Mouse (Mus musculus) hindbrain, embryonic 16.5 days (tissue): ENCODE results near the gene Pex5. TPM values are rescaled to one million over a fixed set of nuclear protein-coding genes. Genes with fewer than 3 reads are reported as not detected.
"Not testable (repeated sequence)": the region's sequence is repeated elsewhere in the genome, so short reads cannot be mapped to it uniquely, and the experiment has no call there.

Experiments used
- ATAC-seq: fragments of 200-750 bp; cut with Nextera tagmentation; 2 replicates; pipeline ENCODE4 v1.8.0; 2017; ENCODE audit warnings: moderate TSS enrichment, moderate library complexity
- H3K27ac ChIP-seq: fragments of 300-500 bp; sonication (generic); 2 replicates; pipeline ENCODE4 v1.5.1; 2014; ENCODE audit warnings: low read depth, mild to moderate bottlenecking, control low read depth, low read length, moderate library complexity
- H3K27me3 ChIP-seq: fragments of 300-500 bp; sonication (generic); replicated peaks from 2 replicates; pipeline ENCODE4 v1.6.1; 2014; ENCODE audit warnings: low read length; ENCODE audit not compliant: control insufficient read depth, insufficient read depth
- H3K36me3 ChIP-seq: fragments of 300-500 bp; sonication (generic); 2 replicates; pipeline ENCODE4 v1.6.1; 2014; ENCODE audit warnings: mild to moderate bottlenecking, low read length, moderate library complexity, mixed read lengths; ENCODE audit not compliant: control insufficient read depth, insufficient read depth
- H3K4me1 ChIP-seq: fragments of 300-500 bp; sonication (generic); 2 replicates; pipeline ENCODE4 v1.6.1; 2014; ENCODE audit warnings: low read depth, low read length; ENCODE audit not compliant: control insufficient read depth, insufficient read depth
- H3K4me2 ChIP-seq: fragments of 300-500 bp; sonication (generic); 2 replicates; pipeline ENCODE4 v1.6.1; 2014; ENCODE audit warnings: mild to moderate bottlenecking, low read length, control low read depth, moderate library complexity
- H3K4me3 ChIP-seq: fragments of 300-500 bp; sonication (generic); 2 replicates; pipeline ENCODE4 v1.5.1; 2014; ENCODE audit warnings: mild to moderate bottlenecking, low read length, control low read depth, moderate library complexity
- H3K9ac ChIP-seq: fragments of 300-500 bp; sonication (generic); 2 replicates; pipeline ENCODE4 v1.6.1; 2014; ENCODE audit warnings: low read depth, mild to moderate bottlenecking, control low read depth, low read length, moderate library complexity
- H3K9me3 ChIP-seq: fragments of 300-500 bp; sonication (generic); 2 replicates; pipeline ENCODE4 v1.6.1; 2014; ENCODE audit warnings: mild to moderate bottlenecking, low read length, moderate library complexity; ENCODE audit not compliant: control insufficient read depth
- WGBS: fragments of 180-500 bp; shearing (Covaris S2); extraction: QIAGEN DNeasy Blood & Tissue Kit; methylation state at CpG from one replicate; pipeline ENCODE4 v1.1.7; 2014; 5-methylcytosine and 5-hydroxymethylcytosine counted together
- polyA plus RNA-seq: library from polyadenylated mRNA; unstranded; fragments of >200 nt; fragmentation: Nextera tagmentation; extraction: Ambion mirVana; gene quantifications from 2 replicates; pipeline ENCODE4 v1.2.1, GENCODE M21; 2015

Gene Pex5
- polyA plus RNA-seq, 1 experiment from 2014 or later, result 64.4 TPM

DNA sequence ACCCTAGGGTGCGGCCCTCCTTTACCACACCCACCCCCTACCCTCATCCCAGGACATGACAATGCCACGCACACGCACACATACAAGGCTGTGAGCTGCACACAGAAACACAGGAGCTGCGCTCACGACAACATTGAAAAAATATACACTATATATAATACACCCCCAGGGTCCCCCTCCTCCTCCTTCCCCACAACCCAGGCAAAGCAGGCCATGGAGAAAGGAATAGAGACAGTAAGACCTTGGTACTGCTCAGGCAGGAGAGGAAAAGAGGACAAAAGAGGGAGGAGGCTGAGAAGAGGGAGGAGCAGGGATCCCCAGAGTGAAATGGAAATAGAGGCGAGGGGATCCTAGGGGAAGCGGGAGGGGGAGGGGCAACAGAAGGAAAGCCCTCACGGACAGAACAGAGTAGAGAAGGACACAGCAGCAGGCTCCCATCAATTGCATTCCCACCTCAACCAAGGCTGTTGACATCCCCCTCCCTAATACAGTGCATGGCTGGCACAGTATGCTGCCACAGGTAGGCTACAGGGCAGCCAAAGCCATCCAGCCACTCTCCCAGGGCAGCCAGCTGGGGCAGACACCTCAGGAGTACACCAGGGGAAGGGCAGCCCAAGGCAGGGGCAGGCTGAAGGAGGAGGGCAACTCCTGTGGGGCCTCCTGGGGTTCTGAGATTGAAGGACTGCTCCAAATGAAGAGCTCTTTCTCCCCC lies 16.1 kb upstream of the Pex5 start:
- no peak overlapping the region for H3K4me3 ChIP-seq
- no peaks in the 10 kb centered on the region; the same call in none of the 2 replicates for H3K4me1 ChIP-seq
- H3K4me2 ChIP-seq, result no peak overlapping the region
- no peaks in the 10 kb centered on the region for H3K27me3 ChIP-seq
- H3K27ac ChIP-seq, result no peak overlapping the region
- H3K36me3 ChIP-seq, result peaks cover 15% of the 10 kb centered on the region
- ATAC-seq, result peak; percentile 3; the same call in 1 of the 2 replicates
- no peaks in the 10 kb centered on the region for H3K9me3 ChIP-seq
- no peak overlapping the region for H3K9ac ChIP-seq
- WGBS, result 36% methylated on average over 8 of the region's 8 CpGs

DNA sequence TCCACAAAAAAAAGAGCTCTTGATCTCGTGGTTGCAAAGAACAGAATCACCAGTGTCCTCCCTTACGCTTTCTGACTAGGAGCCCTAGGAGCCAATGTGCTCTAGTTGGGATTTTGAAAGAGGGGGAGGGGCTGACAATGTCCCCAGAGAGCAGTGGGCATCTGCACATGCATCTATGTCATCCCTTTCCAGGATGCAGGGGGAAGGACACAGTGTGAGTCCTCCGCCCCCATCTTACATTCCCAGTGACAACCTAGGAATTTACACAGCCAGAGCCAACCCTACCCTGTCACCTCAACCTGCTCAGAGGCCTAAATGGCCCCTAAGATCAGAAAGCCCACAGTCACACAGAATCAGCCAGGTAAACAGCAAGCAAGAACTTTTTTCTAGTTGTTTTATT lies 15.5 kb upstream of the Pex5 start:
- Histone ChIP-seq H3K27me3 (no peaks in the 10 kb centered on the region), H3K9ac (no peak overlapping the region), H3K9me3 (no peaks in the 10 kb centered on the region), H3K4me3 (no peak overlapping the region), H3K36me3 (peaks cover 15% of the 10 kb centered on the region), H3K4me2 (no peak overlapping the region), H3K27ac (no peak overlapping the region), H3K4me1 (no peaks in the 10 kb centered on the region; the same call in none of the 2 replicates)
- ATAC-seq, result no peak
- WGBS, result 50% methylated on average over 3 of the region's 3 CpGs

DNA sequence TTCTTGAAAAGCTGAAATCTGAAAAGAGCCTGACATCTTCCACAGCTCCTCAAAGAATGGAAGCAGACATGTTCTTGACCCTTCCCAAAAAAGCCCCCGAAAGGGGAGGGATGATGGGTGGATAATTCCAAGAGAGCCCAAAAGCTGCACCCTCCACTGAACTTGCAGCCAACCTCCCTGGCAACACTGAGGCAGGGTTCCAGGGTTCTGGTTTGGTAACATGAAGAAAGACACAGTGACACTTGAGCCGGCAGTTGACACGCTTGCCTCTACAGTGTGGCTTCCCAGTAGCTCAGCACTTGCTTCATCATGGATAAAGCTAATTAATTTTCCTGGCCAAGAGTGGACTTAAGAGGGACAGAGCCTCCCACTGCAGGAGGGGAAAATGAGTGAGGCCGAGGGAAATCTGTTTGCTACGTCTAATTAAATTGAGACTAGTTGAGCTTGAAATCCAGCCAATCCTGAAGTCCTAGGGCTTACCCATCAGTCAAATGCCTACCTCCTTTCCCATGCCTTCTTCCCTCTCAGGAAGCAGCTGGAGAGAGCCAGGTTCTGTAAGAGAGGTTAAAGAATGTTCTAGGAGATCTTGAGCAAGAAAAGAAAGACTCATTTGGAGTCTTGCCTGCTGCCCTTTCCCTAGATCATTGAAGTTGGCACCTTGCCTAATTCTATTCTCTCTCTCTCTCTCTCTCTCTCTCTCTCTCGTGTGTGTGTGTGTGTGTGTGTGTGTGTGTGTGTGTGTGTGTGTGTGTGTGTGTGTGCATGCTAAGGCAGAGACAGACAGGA lies 13.1 kb upstream of the Pex5 start:
- no peaks in the 10 kb centered on the region for H3K9me3 ChIP-seq
- H3K27me3 ChIP-seq, result no peaks in the 10 kb centered on the region
- H3K36me3 ChIP-seq, result peaks cover 13% of the 10 kb centered on the region
- no peak overlapping the region for H3K4me2 ChIP-seq
- WGBS, result 49% methylated on average over 5 of the region's 6 CpGs
- H3K4me1 ChIP-seq, result no peaks in the 10 kb centered on the region; the same call in none of the 2 replicates
- H3K4me3 ChIP-seq, result no peak overlapping the region
- no peak overlapping the region for H3K27ac ChIP-seq
- peak; percentile 28 for ATAC-seq
- no peak overlapping the region for H3K9ac ChIP-seq

DNA sequence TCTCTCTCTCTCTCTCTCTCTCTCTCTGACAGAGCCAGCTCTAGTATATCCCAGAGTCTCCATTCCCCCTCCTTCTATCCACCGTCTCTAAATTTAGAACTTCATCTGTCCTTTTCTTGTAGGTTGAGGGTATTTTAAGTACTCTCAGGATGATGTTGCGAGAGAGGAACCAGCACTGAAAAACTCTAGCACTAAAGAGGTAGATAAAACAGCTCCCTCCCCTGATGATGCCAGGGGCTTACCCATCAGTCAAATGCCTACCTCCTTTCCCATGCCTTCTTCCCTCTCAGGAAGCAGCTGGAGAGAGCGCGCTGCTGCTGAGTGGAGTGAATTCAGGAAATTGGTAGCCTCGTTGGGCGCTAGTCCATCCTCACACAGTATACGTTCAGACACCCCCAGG lies 12.4 kb upstream of the Pex5 start:
- no peak for ATAC-seq
- Histone ChIP-seq H3K27me3 (no peaks in the 10 kb centered on the region), H3K9me3 (no peaks in the 10 kb centered on the region), H3K36me3 (peaks cover 11% of the 10 kb centered on the region), H3K4me2 (no peak overlapping the region), H3K4me1 (no peaks in the 10 kb centered on the region; the same call in none of the 2 replicates), H3K27ac (no peak overlapping the region), H3K9ac (no peak overlapping the region), H3K4me3 (no peak overlapping the region)
- 85% methylated on average over 7 of the region's 7 CpGs for WGBS

DNA sequence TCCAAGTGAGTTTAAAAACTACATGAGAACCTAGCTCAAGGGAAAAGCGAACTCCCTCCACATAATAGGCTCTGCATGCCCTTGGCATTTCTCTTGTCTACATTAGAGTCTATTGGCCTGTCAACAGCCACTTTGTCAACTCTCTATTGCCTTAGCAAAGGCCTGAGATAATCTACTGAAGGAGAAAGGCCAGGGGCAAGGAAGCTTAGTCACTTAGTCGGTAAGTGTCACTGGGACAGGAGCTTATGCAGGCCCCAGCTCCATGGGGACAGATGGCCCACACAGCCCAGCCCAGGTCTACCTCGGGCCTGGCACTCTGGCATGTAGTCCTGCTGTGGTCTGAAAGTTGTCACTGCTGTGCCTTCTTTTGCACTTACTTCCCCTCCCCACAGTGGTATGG lies 11.7 kb upstream of the Pex5 start:
- H3K27me3 ChIP-seq, result no peaks in the 10 kb centered on the region
- H3K4me3 ChIP-seq, result no peak overlapping the region
- 68% methylated on average over 3 of the region's 3 CpGs for WGBS
- no peaks in the 10 kb centered on the region for H3K9me3 ChIP-seq
- H3K9ac ChIP-seq, result no peak overlapping the region
- H3K27ac ChIP-seq, result no peak overlapping the region
- no peak for ATAC-seq
- H3K4me2 ChIP-seq, result no peak overlapping the region
- no peaks in the 10 kb centered on the region; the same call in none of the 2 replicates for H3K4me1 ChIP-seq
- H3K36me3 ChIP-seq, result peaks cover 5% of the 10 kb centered on the region

DNA sequence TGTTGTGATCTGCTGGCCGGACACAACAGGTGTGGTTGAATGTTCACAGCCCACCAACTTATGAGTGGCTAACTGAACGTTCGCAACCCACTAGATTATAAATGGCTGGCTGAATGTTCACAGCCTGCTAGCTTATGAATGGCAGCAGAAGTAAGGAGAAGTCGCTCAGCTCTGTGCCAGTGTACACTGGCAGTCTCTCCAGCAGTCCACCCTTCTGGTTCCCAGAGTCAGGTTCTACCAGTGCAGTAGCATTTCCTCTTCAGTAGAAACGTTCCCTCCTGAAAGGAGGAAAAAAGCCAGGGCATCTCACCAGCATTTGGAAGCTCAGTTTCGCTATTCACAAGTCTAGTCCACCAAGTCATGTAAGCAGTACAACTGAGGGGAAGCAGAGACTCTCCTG lies 10.7 kb upstream of the Pex5 start:
- WGBS, result 80% methylated on average over 6 of the region's 6 CpGs
- Histone ChIP-seq H3K27ac (no peak overlapping the region), H3K36me3 (no peaks in the 10 kb centered on the region), H3K4me3 (no peak overlapping the region), H3K9me3 (no peaks in the 10 kb centered on the region), H3K9ac (no peak overlapping the region), H3K4me1 (no peaks in the 10 kb centered on the region; the same call in none of the 2 replicates), H3K27me3 (no peaks in the 10 kb centered on the region), H3K4me2 (no peak overlapping the region)
- ATAC-seq, result no peak

DNA sequence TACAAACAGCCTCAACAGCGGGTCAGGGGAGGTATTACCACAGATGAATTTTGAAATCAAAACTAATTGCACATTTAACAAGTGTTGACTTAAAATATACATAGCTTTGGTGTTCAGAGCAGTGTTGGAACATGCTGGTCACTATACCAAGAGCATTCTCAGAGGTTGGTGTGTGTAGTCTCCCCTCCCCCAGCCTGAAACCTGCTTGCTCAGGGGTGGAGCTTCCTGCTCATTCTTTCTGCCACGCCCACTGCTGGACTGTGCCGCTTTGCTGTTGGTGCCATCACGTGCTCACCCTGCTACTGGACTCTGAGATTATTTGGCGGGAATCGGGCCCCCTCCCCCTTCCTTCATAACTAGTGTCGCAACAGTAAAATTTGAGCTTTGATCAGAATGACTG lies 10.2 kb upstream of the Pex5 start:
- not testable (repeated sequence) for H3K4me3 ChIP-seq, H3K27me3 ChIP-seq, H3K9me3 ChIP-seq, H3K9ac ChIP-seq, H3K36me3 ChIP-seq, H3K4me2 ChIP-seq, H3K4me1 ChIP-seq, H3K27ac ChIP-seq, ATAC-seq
- WGBS, result 71% methylated on average over 7 of the region's 7 CpGs

DNA sequence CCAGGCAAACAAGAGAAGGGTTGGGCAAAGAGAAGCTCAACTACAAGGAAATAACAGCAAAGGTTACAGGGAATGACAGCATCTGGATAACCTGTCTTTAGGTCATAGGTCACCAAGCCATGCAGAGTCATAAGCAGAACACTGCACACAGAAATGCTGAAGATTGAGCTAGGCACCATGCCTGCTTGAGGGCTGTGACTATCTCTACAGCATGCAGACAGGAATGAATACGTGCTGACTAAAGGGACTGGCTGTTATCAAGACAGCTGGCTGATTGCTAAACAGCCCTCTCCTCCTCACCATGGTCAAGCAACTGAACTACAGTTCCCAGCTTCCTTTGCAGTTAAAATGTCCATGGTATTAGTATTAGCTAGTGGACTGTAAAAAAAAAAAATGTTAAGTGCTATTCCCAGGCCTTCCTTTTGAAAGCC lies 9.2 kb upstream of the Pex5 start:
- ATAC-seq, result no peak
- H3K9ac ChIP-seq, result no peak overlapping the region
- H3K4me3 ChIP-seq, result no peak overlapping the region
- 68% methylated on average over 1 of the region's 1 CpGs for WGBS
- H3K4me2 ChIP-seq, result no peak overlapping the region
- no peaks in the 10 kb centered on the region for H3K36me3 ChIP-seq
- H3K4me1 ChIP-seq, result no peaks in the 10 kb centered on the region; the same call in none of the 2 replicates
- H3K27ac ChIP-seq, result no peak overlapping the region
- H3K27me3 ChIP-seq, result no peaks in the 10 kb centered on the region
- no peaks in the 10 kb centered on the region for H3K9me3 ChIP-seq

DNA sequence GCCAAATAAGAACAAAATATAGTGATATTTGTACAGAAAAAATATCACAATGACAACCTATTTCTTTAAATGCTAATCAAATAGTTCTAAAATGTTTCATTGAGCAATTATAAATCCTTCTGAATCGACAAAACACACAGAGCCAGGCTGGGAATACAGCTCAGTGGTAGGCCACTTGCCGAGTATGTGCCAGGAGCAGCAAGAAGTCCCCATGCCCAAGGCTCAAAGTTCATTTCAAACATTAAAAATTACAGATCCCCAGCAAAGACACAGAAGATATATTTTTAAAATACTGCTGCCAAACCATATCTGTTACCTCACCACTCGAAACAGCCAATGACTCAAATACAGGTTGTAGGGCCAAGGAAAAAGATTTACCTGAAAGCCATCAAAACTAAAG lies 3.8 kb upstream of the Pex5 start:
- Histone ChIP-seq H3K4me2 (no peak overlapping the region), H3K9ac (no peak overlapping the region), H3K36me3 (no peaks in the 10 kb centered on the region), H3K9me3 (no peaks in the 10 kb centered on the region), H3K27me3 (no peaks in the 10 kb centered on the region), H3K27ac (no peak overlapping the region), H3K4me1 (peaks cover 10% of the 10 kb centered on the region), H3K4me3 (no peak overlapping the region)
- ATAC-seq, result no peak
- 85% methylated on average over 3 of the region's 3 CpGs for WGBS
